Mouse (Mus musculus): ENCODE results near the gene Rsl24d1. TPM values are rescaled to one million over a fixed set of nuclear protein-coding genes. Genes with fewer than 3 reads are reported as not detected.

Gene Rsl24d1
- polyA plus RNA-seq (2015; fragmentation: Nextera tagmentation; extraction: Ambion mirVana) = 93.9 and 98.9 TPM in 2 replicates

- ATAC-seq = peak; percentile 99
- peak within 1 kb of the TSS; percentile 93 for H3K4me2 ChIP-seq (ENCODE audit: low read length)
- H3K36me3 ChIP-seq (ENCODE audit: control insufficient read depth, insufficient read depth, low read length) = peaks cover 16% of the 10 kb centered on the region
- H3K27me3 ChIP-seq (replicated peaks; ENCODE audit: control insufficient read depth, insufficient read depth, low read length) = no peaks in the 10 kb centered on the region; the same call in 1 of the 2 replicates
- H3K27ac ChIP-seq (ENCODE audit: low read depth, low read length) = peak within 1 kb of the TSS; percentile 79
- H3K4me3 ChIP-seq (ENCODE audit: low read length) = peak within 1 kb of the TSS; percentile 91
- H3K9ac ChIP-seq (ENCODE audit: low read depth, low read length) = peak within 1 kb of the TSS; percentile 79
- under 1% methylated on average over 64 of the region's 64 CpGs for WGBS
- no peaks in the 10 kb centered on the region for H3K9me3 ChIP-seq (ENCODE audit: control insufficient read depth, low read length)
- peaks cover 10% of the 10 kb centered on the region for H3K4me1 ChIP-seq (ENCODE audit: control insufficient read depth, insufficient read depth, low read depth, low read length)
Observed at GRCm38 (mm10) chr9:73112919-73113906, at the start of gene Rsl24d1. Gene Rsl24d1 (plus strand): TSS chr9:73113426.

GRCm38 (mm10) chr9:73063621-73064290, 49.5 kb upstream of the Rsl24d1 start:
- H3K4me2 ChIP-seq (ENCODE audit: low read length) = peak overlapping the region; percentile 37; the same call in 1 of the 2 replicates
- no peak overlapping the region for H3K27ac ChIP-seq (ENCODE audit: low read depth, low read length)
- H3K27me3 ChIP-seq (replicated peaks; ENCODE audit: control insufficient read depth, insufficient read depth, low read length) = no peaks in the 10 kb centered on the region
- H3K9ac ChIP-seq (ENCODE audit: low read depth, low read length) = peak overlapping the region; percentile 31; the same call in 1 of the 2 replicates
- no peak overlapping the region for H3K4me3 ChIP-seq (ENCODE audit: low read length)
- peaks cover 4% of the 10 kb centered on the region for H3K4me1 ChIP-seq (ENCODE audit: control insufficient read depth, insufficient read depth, low read depth, low read length)
- no peaks in the 10 kb centered on the region for H3K9me3 ChIP-seq (ENCODE audit: control insufficient read depth, low read length)
- WGBS = 36% methylated on average over 15 of the region's 15 CpGs
- no peaks in the 10 kb centered on the region for H3K36me3 ChIP-seq (ENCODE audit: control insufficient read depth, insufficient read depth, low read length)
- no peak for ATAC-seq

GRCm38 (mm10) chr9:73067086-73067485, 46.1 kb upstream of the Rsl24d1 start:
- ATAC-seq = peak; percentile 50; the same call in 1 of the 2 replicates
- Histone ChIP-seq H3K36me3 (ENCODE audit: control insufficient read depth, insufficient read depth, low read length) (no peaks in the 10 kb centered on the region), H3K9ac (ENCODE audit: low read depth, low read length) (0 out of 2 replicates have a peak overlapping the region, but pooled peaks have one; percentile 44), H3K4me1 (ENCODE audit: control insufficient read depth, insufficient read depth, low read depth, low read length) (peaks cover 4% of the 10 kb centered on the region), H3K27me3 (replicated peaks; ENCODE audit: control insufficient read depth, insufficient read depth, low read length) (no peaks in the 10 kb centered on the region), H3K4me2 (ENCODE audit: low read length) (0 out of 2 replicates have a peak overlapping the region, but pooled peaks have one; percentile 18), H3K27ac (ENCODE audit: low read depth, low read length) (peak overlapping the region; percentile 9; the same call in 1 of the 2 replicates), H3K4me3 (ENCODE audit: low read length) (no peak overlapping the region), H3K9me3 (ENCODE audit: control insufficient read depth, low read length) (no peaks in the 10 kb centered on the region)
- WGBS = 33% methylated on average over 10 of the region's 10 CpGs

- H3K4me3 ChIP-seq (ENCODE audit: low read length) = no peak overlapping the region
- ATAC-seq = peak; percentile 30; the same call in 1 of the 2 replicates
- no peak overlapping the region for H3K4me2 ChIP-seq (ENCODE audit: low read length)
- no peaks in the 10 kb centered on the region for H3K27me3 ChIP-seq (replicated peaks; ENCODE audit: control insufficient read depth, insufficient read depth, low read length)
- WGBS = 43% methylated on average over 6 of the region's 6 CpGs
- peaks cover 4% of the 10 kb centered on the region for H3K4me1 ChIP-seq (ENCODE audit: control insufficient read depth, insufficient read depth, low read depth, low read length)
- H3K9ac ChIP-seq (ENCODE audit: low read depth, low read length) = no peak overlapping the region
- H3K36me3 ChIP-seq (ENCODE audit: control insufficient read depth, insufficient read depth, low read length) = no peaks in the 10 kb centered on the region
- no peaks in the 10 kb centered on the region for H3K9me3 ChIP-seq (ENCODE audit: control insufficient read depth, low read length)
- no peak overlapping the region for H3K27ac ChIP-seq (ENCODE audit: low read depth, low read length)
Observed at GRCm38 (mm10) chr9:73068230-73068679, 45.0 kb upstream of the Rsl24d1 start.

- Histone ChIP-seq H3K4me1 (ENCODE audit: control insufficient read depth, insufficient read depth, low read depth, low read length) (peaks cover 4% of the 10 kb centered on the region), H3K27me3 (replicated peaks; ENCODE audit: control insufficient read depth, insufficient read depth, low read length) (no peaks in the 10 kb centered on the region), H3K9ac (ENCODE audit: low read depth, low read length) (no peak overlapping the region), H3K4me3 (ENCODE audit: low read length) (no peak overlapping the region), H3K36me3 (ENCODE audit: control insufficient read depth, insufficient read depth, low read length) (no peaks in the 10 kb centered on the region), H3K9me3 (ENCODE audit: control insufficient read depth, low read length) (no peaks in the 10 kb centered on the region), H3K27ac (ENCODE audit: low read depth, low read length) (no peak overlapping the region), H3K4me2 (ENCODE audit: low read length) (no peak overlapping the region)
- ATAC-seq = no peak
- 93% methylated on average over 6 of the region's 6 CpGs for WGBS
Observed at GRCm38 (mm10) chr9:73068688-73069087, 44.5 kb upstream of the Rsl24d1 start.

- Histone ChIP-seq H3K4me2 (ENCODE audit: low read length) (no peak overlapping the region), H3K27me3 (replicated peaks; ENCODE audit: control insufficient read depth, insufficient read depth, low read length) (no peaks in the 10 kb centered on the region), H3K4me1 (ENCODE audit: control insufficient read depth, insufficient read depth, low read depth, low read length) (peaks cover 4% of the 10 kb centered on the region), H3K27ac (ENCODE audit: low read depth, low read length) (no peak overlapping the region), H3K9me3 (ENCODE audit: control insufficient read depth, low read length) (no peaks in the 10 kb centered on the region), H3K4me3 (ENCODE audit: low read length) (no peak overlapping the region), H3K36me3 (ENCODE audit: control insufficient read depth, insufficient read depth, low read length) (no peaks in the 10 kb centered on the region), H3K9ac (ENCODE audit: low read depth, low read length) (no peak overlapping the region)
- 78% methylated on average over 10 of the region's 10 CpGs for WGBS
- no peak for ATAC-seq
Observed at GRCm38 (mm10) chr9:73070971-73071659, 42.1 kb upstream of the Rsl24d1 start.

GRCm38 (mm10) chr9:73072426-73072825, 40.8 kb upstream of the Rsl24d1 start:
- Histone ChIP-seq H3K9me3 (ENCODE audit: control insufficient read depth, low read length) (no peaks in the 10 kb centered on the region), H3K9ac (ENCODE audit: low read depth, low read length) (no peak overlapping the region), H3K36me3 (ENCODE audit: control insufficient read depth, insufficient read depth, low read length) (no peaks in the 10 kb centered on the region), H3K4me2 (ENCODE audit: low read length) (no peak overlapping the region), H3K27me3 (replicated peaks; ENCODE audit: control insufficient read depth, insufficient read depth, low read length) (no peaks in the 10 kb centered on the region), H3K4me1 (ENCODE audit: control insufficient read depth, insufficient read depth, low read depth, low read length) (peaks cover 4% of the 10 kb centered on the region), H3K27ac (ENCODE audit: low read depth, low read length) (no peak overlapping the region), H3K4me3 (ENCODE audit: low read length) (no peak overlapping the region)
- no peak for ATAC-seq
- WGBS = 84% methylated on average over 8 of the region's 8 CpGs

- ATAC-seq = no peak
Observed at GRCm38 (mm10) chr9:73073169-73073568, 40.1 kb upstream of the Rsl24d1 start.

More at GRCm38 (mm10) chr9:73073169-73073568, 40.1 kb upstream of the Rsl24d1 start:
- Histone ChIP-seq H3K9ac (ENCODE audit: low read depth, low read length) (no peak overlapping the region), H3K27me3 (replicated peaks; ENCODE audit: control insufficient read depth, insufficient read depth, low read length) (no peaks in the 10 kb centered on the region), H3K9me3 (ENCODE audit: control insufficient read depth, low read length) (no peaks in the 10 kb centered on the region), H3K4me3 (ENCODE audit: low read length) (no peak overlapping the region), H3K36me3 (ENCODE audit: control insufficient read depth, insufficient read depth, low read length) (no peaks in the 10 kb centered on the region), H3K4me1 (ENCODE audit: control insufficient read depth, insufficient read depth, low read depth, low read length) (peaks cover 3% of the 10 kb centered on the region), H3K27ac (ENCODE audit: low read depth, low read length) (no peak overlapping the region), H3K4me2 (ENCODE audit: low read length) (no peak overlapping the region)
- WGBS = 95% methylated on average over 5 of the region's 5 CpGs

All from hindbrain, embryonic 16.5 days (tissue).